Mouse (Mus musculus): ENCODE results near the gene H2afx. TPM values are rescaled to one million over a fixed set of nuclear protein-coding genes. Genes with fewer than 3 reads are reported as not detected.
"Not testable (repeated sequence)": the region's sequence is repeated elsewhere in the genome, so short reads cannot be mapped to it uniquely, and the experiment has no call there.

The H2afx gene
- polyA plus RNA-seq (2016; fragmentation: Nextera tagmentation; extraction: Ambion mirVana) = 351 and 363 TPM in 2 replicates

DNA sequence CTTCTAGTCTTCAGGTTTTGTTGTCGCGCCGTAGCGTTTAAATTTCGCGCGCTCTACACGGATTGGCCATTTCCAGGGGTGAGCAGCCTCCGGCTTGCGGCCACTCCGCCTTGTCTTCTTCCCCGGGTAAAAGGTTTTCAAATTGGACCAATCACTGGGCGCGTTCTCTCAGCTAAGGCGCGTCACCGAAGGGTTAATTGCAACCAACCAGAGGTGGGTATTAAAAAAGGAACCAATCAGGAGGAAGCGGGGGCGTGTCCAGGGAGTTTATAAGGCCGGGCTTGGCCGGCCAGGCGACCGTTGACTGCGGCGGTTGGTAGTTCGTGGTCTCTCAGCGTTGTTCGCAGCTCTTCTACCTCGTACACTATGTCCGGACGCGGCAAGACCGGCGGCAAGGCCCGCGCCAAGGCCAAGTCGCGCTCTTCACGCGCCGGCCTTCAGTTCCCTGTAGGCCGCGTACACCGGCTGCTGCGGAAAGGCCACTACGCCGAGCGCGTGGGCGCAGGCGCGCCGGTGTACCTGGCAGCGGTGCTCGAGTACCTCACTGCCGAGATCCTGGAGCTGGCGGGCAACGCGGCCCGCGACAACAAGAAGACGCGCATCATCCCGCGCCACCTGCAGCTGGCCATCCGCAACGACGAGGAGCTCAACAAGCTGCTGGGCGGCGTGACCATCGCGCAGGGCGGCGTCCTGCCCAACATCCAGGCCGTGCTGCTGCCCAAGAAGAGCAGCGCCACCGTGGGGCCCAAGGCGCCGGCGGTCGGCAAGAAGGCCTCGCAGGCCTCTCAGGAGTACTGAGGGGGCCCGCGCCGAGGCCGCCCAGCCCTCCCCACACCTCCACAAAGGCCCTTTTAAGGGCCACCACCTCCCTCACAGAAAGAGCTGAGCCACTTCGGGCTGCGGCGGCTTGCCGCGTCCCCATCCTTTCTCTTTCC, at the start of gene H2afx:
Gene H2afx (plus strand): TSS at position 299 of the 935 bp plus-strand sequence.
- peaks cover 57% of the 10 kb centered on the region for H3K36me3 ChIP-seq
- H3K27me3 ChIP-seq = no peaks in the 10 kb centered on the region
- peak within 1 kb of the TSS; percentile 79 for H3K4me2 ChIP-seq (replicated peaks)
- no peaks in the 10 kb centered on the region for H3K9me3 ChIP-seq
- peak within 1 kb of the TSS; percentile 95 for H3K4me3 ChIP-seq
- H3K27ac ChIP-seq (replicated peaks) = peak within 1 kb of the TSS; percentile 96
- H3K9ac ChIP-seq (replicated peaks) = peak within 1 kb of the TSS; percentile 99
- ATAC-seq (ENCODE audit: low FRiP score, low read depth) = peak; percentile 95
- under 1% methylated on average over 90 of the region's 91 CpGs for WGBS
- H3K4me1 ChIP-seq = peaks cover 22% of the 10 kb centered on the region

GRCm38 (mm10) chr9:44286256-44286850, 48.1 kb upstream of the H2afx start:
- ATAC-seq (ENCODE audit: low FRiP score, low read depth) = no peak
- Histone ChIP-seq H3K4me1 (peaks cover 31% of the 10 kb centered on the region), H3K4me3 (peak overlapping the region; percentile 76), H3K36me3 (peaks cover 15% of the 10 kb centered on the region), H3K27ac (replicated peaks) (no peak overlapping the region), H3K9me3 (no peaks in the 10 kb centered on the region), H3K4me2 (replicated peaks) (peak overlapping the region; percentile 84), H3K9ac (replicated peaks) (peak overlapping the region; percentile 91; the same call in 1 of the 2 replicates), H3K27me3 (peaks cover 12% of the 10 kb centered on the region; the same call in 1 of the 2 replicates)
- WGBS = 6% methylated on average over 6 of the region's 6 CpGs

DNA sequence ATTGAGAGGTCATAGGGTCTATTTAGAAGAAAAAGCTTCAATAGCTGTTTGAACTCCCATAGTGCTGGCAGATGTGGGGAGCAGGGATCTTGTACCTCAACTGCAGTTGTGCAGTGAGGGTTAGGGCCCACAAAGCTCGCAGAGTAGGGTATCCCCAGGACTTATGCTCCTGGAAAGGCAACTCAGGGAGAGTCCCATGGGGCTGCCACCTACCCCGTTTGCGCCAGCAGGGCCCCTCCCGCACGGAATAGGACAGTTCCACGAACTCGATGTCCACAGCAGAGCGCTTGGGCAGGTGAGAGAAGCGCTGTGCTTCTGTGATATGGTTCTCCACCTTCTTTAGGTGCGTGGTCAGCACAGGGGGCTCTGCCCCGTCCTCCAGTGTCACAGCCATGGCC, 47.5 kb upstream of the H2afx start:
- peak overlapping the region; percentile 84 for H3K4me2 ChIP-seq (replicated peaks)
- peaks cover 31% of the 10 kb centered on the region for H3K4me1 ChIP-seq
- 7% methylated on average over 11 of the region's 11 CpGs for WGBS
- H3K9me3 ChIP-seq = no peaks in the 10 kb centered on the region
- peak; percentile 34; the same call in 1 of the 2 replicates for ATAC-seq (ENCODE audit: low FRiP score, low read depth)
- peak overlapping the region; percentile 74; the same call in 1 of the 2 replicates for H3K27ac ChIP-seq (replicated peaks)
- peak overlapping the region; percentile 76 for H3K4me3 ChIP-seq
- H3K36me3 ChIP-seq = peaks cover 17% of the 10 kb centered on the region
- peak overlapping the region; percentile 91 for H3K9ac ChIP-seq (replicated peaks)
- peaks cover 12% of the 10 kb centered on the region; the same call in 1 of the 2 replicates for H3K27me3 ChIP-seq

GRCm38 (mm10) chr9:44287401-44288075, 47.0 kb upstream of the H2afx start:
- Histone ChIP-seq H3K27me3 (peaks cover 12% of the 10 kb centered on the region; the same call in 1 of the 2 replicates), H3K36me3 (peaks cover 22% of the 10 kb centered on the region), H3K27ac (replicated peaks) (peak overlapping the region; percentile 74), H3K9ac (replicated peaks) (peak overlapping the region; percentile 91), H3K4me3 (peak overlapping the region; percentile 76), H3K4me1 (peaks cover 31% of the 10 kb centered on the region), H3K4me2 (replicated peaks) (peak overlapping the region; percentile 84), H3K9me3 (no peaks in the 10 kb centered on the region)
- ATAC-seq (ENCODE audit: low FRiP score, low read depth) = peak; percentile 72
- WGBS = under 1% methylated on average over 46 of the region's 47 CpGs

DNA sequence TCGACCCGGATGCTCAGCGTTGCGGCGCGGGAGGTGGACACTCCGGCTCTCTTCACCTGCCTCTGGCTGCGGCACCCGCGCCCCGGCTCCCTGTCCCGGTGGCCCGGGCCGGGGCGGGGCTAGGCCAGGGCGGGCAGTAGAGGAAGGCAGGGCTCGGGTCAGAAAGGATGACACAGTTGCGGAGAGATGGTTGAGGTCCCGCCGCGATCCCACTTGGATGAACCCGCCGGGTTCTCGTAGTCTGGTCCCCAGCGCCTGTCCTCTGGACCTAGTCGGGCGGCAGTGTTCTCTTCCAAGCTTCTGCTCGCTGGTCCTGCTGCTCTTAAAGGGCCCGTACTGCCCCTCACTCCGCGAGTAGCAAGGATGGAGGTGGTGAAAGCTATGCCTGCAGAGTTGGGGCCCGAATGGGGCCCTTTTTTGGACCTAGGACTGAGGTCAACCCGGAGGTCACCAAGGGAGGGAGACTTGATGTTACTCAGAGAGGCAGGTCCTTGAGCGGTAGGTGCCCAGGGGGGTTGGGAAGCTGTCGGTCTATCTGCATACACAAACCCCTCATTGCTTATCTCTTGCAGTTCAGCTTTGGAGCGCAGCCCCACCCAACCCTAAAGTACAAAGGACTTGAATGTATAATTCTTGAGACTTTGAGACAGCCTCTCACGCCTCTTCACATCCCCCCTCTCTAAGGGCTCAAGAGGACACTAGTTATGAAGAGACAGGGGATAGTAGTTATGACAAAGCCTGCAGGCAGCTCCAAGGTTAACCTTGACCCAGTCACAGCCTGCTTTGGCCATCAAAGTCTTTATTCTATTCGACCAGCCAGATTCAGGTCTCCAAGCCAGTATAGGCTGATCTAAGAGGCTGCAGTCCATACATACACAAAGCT, 46.2 kb upstream of the H2afx start, which contains the start of gene Abcg4:
Gene Abcg4 (minus strand): TSS at position 540 of the 883 bp plus-strand sequence.
- peak; percentile 63 for ATAC-seq (ENCODE audit: low FRiP score, low read depth)
- Histone ChIP-seq H3K36me3 (peaks cover 30% of the 10 kb centered on the region), H3K4me1 (peaks cover 31% of the 10 kb centered on the region), H3K4me3 (peak within 1 kb of the TSS; percentile 76), H3K9ac (replicated peaks) (peak within 1 kb of the TSS; percentile 91), H3K4me2 (replicated peaks) (peak within 1 kb of the TSS; percentile 84), H3K9me3 (no peaks in the 10 kb centered on the region), H3K27ac (replicated peaks) (peak within 1 kb of the TSS; percentile 74), H3K27me3 (peaks cover 12% of the 10 kb centered on the region; the same call in 1 of the 2 replicates)
- WGBS = under 1% methylated on average over 38 of the region's 38 CpGs

DNA sequence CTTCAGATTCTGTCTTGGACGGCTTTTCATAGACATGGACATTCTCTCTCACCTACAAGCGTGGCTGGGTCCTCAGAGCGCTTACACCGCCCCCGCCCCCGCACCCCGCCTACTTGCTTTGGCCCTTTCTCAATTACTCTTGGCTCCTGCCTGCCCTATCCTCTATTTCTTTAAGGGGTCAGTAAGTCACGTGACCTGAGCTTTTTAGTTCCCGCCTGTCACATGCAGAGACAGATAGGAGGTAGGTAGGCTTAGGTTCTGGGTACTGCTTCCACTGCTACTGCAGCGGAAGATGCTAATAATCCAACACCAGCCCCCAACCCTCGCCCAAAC, 45.6 kb upstream of the H2afx start:
- Histone ChIP-seq H3K9ac (replicated peaks) (peak overlapping the region; percentile 91; the same call in 1 of the 2 replicates), H3K4me2 (replicated peaks) (peak overlapping the region; percentile 84), H3K27ac (replicated peaks) (peak overlapping the region; percentile 74; the same call in 1 of the 2 replicates), H3K4me3 (peak overlapping the region; percentile 76), H3K4me1 (peaks cover 31% of the 10 kb centered on the region), H3K27me3 (peaks cover 12% of the 10 kb centered on the region; the same call in 1 of the 2 replicates), H3K36me3 (peaks cover 34% of the 10 kb centered on the region), H3K9me3 (no peaks in the 10 kb centered on the region)
- 0 out of 2 replicates have a peak, but pooled peaks have one; percentile 11 for ATAC-seq (ENCODE audit: low FRiP score, low read depth)
- WGBS = 6% methylated on average over 11 of the region's 11 CpGs

GRCm38 (mm10) chr9:44292490-44292889, 42.0 kb upstream of the H2afx start:
- H3K36me3 ChIP-seq = peaks cover 66% of the 10 kb centered on the region
- WGBS = 71% methylated on average over 3 of the region's 3 CpGs

DNA sequence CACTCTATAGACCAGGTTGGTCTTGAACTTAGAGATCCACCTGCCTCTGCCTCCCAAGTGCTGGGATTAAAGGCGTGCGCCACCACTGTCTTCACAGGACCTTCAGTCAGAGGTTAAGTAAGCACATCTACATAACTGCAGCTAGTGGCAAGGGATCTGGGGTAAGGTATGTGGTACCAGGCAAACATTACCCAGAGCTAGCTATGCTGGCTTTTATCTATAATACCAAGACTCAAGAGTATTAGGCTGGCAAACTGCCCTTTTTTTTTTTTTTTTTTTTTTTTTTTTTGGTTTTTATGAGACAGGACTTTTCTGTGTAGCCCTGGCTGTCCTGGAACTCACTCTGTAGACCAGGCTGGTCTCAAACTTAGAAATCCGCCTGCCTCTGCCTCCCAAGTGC, 34.5 kb upstream of the H2afx start:
- not testable (repeated sequence) for ATAC-seq (ENCODE audit: low FRiP score, low read depth)
- H3K36me3 ChIP-seq = peaks cover 72% of the 10 kb centered on the region

More at GRCm38 (mm10) chr9:44292490-44292889, 42.0 kb upstream of the H2afx start:
- no peaks in the 10 kb centered on the region for H3K27me3 ChIP-seq
- H3K4me1 ChIP-seq = peaks cover 14% of the 10 kb centered on the region
- no peak overlapping the region for H3K4me3 ChIP-seq
- ATAC-seq (ENCODE audit: low FRiP score, low read depth) = no peak
- H3K9me3 ChIP-seq = no peaks in the 10 kb centered on the region
- H3K4me2 ChIP-seq (replicated peaks) = no peak overlapping the region
- no peak overlapping the region for H3K9ac ChIP-seq (replicated peaks)
- no peak overlapping the region for H3K27ac ChIP-seq (replicated peaks)

GRCm38 (mm10) chr9:44305466-44306079, 28.9 kb upstream of the H2afx start, which contains the start of gene Hinfp:
Gene Hinfp (minus strand): TSS chr9:44305671.
- Histone ChIP-seq H3K4me1 (peaks cover 15% of the 10 kb centered on the region), H3K4me3 (peak within 1 kb of the TSS; percentile 96), H3K27ac (replicated peaks) (peak within 1 kb of the TSS; percentile 74), H3K4me2 (replicated peaks) (peak within 1 kb of the TSS; percentile 72), H3K27me3 (no peaks in the 10 kb centered on the region), H3K36me3 (peaks cover 21% of the 10 kb centered on the region), H3K9ac (replicated peaks) (peak within 1 kb of the TSS; percentile 92), H3K9me3 (no peaks in the 10 kb centered on the region)
- under 1% methylated on average over 54 of the region's 54 CpGs for WGBS
- peak; percentile 99 for ATAC-seq (ENCODE audit: low FRiP score, low read depth)

More for the DNA sequence above, 34.5 kb upstream of the H2afx start:
- not testable (repeated sequence) for H3K9ac ChIP-seq (replicated peaks); H3K4me3 ChIP-seq; H3K27ac ChIP-seq (replicated peaks); H3K27me3 ChIP-seq; H3K4me2 ChIP-seq (replicated peaks); H3K9me3 ChIP-seq
- H3K4me1 ChIP-seq = peaks cover 15% of the 10 kb centered on the region
- 94% methylated on average over 3 of the region's 3 CpGs for WGBS

DNA sequence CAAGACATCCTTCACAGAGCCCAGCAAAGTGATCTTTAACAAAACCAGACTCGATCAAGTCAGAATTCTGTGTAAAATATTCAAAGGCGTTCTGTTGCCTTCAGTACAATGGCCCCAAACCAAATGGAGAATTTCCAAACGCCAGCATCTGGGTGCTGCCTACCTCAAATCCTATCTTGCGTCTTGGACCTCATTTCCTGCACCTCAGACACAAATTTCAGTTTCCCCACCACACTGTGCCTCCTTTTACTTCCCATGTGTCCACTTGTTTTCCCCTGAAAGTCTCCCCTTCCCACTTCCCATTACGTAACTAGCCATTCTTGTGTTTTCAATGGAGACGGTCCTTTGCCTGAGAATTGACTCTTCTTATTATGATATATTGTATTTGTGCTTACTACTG, 28.0 kb upstream of the H2afx start:
- 89% methylated on average over 6 of the region's 6 CpGs for WGBS
- no peak overlapping the region for H3K4me2 ChIP-seq (replicated peaks)
- H3K27ac ChIP-seq (replicated peaks) = no peak overlapping the region
- no peak for ATAC-seq (ENCODE audit: low FRiP score, low read depth)
- peaks cover 13% of the 10 kb centered on the region for H3K36me3 ChIP-seq
- H3K9ac ChIP-seq (replicated peaks) = no peak overlapping the region
- H3K27me3 ChIP-seq = no peaks in the 10 kb centered on the region
- no peaks in the 10 kb centered on the region for H3K9me3 ChIP-seq
- H3K4me3 ChIP-seq = no peak overlapping the region
- peaks cover 21% of the 10 kb centered on the region for H3K4me1 ChIP-seq
